Mouse (Mus musculus) limb, embryonic 14.5 days (tissue): Measurements from ENCODE around the gene Wdhd1. TPM values are rescaled to one million over a fixed set of nuclear protein-coding genes. Genes with fewer than 3 reads are reported as not detected.

Experiments used
- ATAC-seq: fragments of 200-750 bp; cut with Nextera tagmentation; 2 replicates; pipeline ENCODE4 v1.8.0; 2017; ENCODE audit warnings: low read depth, moderate number of reproducible peaks, moderate TSS enrichment; ENCODE audit not compliant: low FRiP score
- DNase-seq: peaks from one replicate; pipeline ENCODE4 v3.0.0-alpha.2; 2015; ENCODE audit warnings: low spot score
- H3K27ac ChIP-seq: fragments of 300-500 bp; sonication (generic); replicated peaks from 2 replicates; pipeline ENCODE4 v1.5.1; 2014; ENCODE audit warnings: low read depth, mild to moderate bottlenecking, low read length, moderate library complexity, mixed read lengths
- H3K27me3 ChIP-seq: fragments of 300-500 bp; sonication (generic); 2 replicates; pipeline ENCODE4 v1.6.1; 2014; ENCODE audit warnings: low read length, mixed read lengths; ENCODE audit not compliant: control insufficient read depth, insufficient read depth
- H3K36me3 ChIP-seq: fragments of 300-500 bp; sonication (generic); 2 replicates; pipeline ENCODE4 v1.6.1; 2014; ENCODE audit warnings: mild to moderate bottlenecking, low read length, moderate library complexity, mixed read lengths; ENCODE audit not compliant: control insufficient read depth, insufficient read depth
- H3K4me1 ChIP-seq: fragments of 300-500 bp; sonication (generic); 2 replicates; pipeline ENCODE4 v1.6.1; 2014; ENCODE audit warnings: antibody characterized with exemption, low read length, mixed read lengths; ENCODE audit not compliant: control insufficient read depth, insufficient read depth
- H3K4me2 ChIP-seq: fragments of 300-500 bp; sonication (generic); replicated peaks from 2 replicates; pipeline ENCODE4 v1.6.1; 2014; ENCODE audit warnings: low read depth, mild to moderate bottlenecking, low read length, moderate library complexity; ENCODE audit not compliant: severe bottlenecking
- H3K4me3 ChIP-seq: fragments of 300-500 bp; sonication (generic); replicated peaks from 2 replicates; pipeline ENCODE4 v1.5.1; 2014; ENCODE audit warnings: low read length
- H3K9ac ChIP-seq: fragments of 300-500 bp; sonication (generic); 2 replicates; pipeline ENCODE4 v1.6.1; 2014; ENCODE audit warnings: mild to moderate bottlenecking, low read depth, low read length, moderate library complexity; ENCODE audit not compliant: severe bottlenecking
- H3K9me3 ChIP-seq: fragments of 300-500 bp; sonication (generic); 2 replicates; pipeline ENCODE4 v1.6.1; 2016; ENCODE audit warnings: low read length; ENCODE audit not compliant: control insufficient read depth
- POLR2A ChIP-seq: fragments of 200-500 bp; IDR thresholded peaks from 2 replicates; pipeline ENCODE4 v1.8.0; 2012; ENCODE audit warnings: inconsistent platforms, mild to moderate bottlenecking, moderate library complexity, borderline replicate concordance; ENCODE audit not compliant: insufficient read depth, insufficient read length; ENCODE audit errors: extremely low read depth
- WGBS: fragments of 180-500 bp; shearing (Covaris S2); extraction: QIAGEN DNeasy Blood & Tissue Kit; methylation state at CpG from one replicate; pipeline ENCODE4 v1.1.7; 2014; 5-methylcytosine and 5-hydroxymethylcytosine counted together
- polyA plus RNA-seq, 2 experiments: library from polyadenylated mRNA; depleted of rRNA in 1 of 2; stranded (reverse) in 1 of 2; unstranded in 1 of 2; fragments of >200 nt; fragmentation: Nextera tagmentation in 1 of 2; extraction: Ambion mirVana in 1 of 2; gene quantifications; 2 replicates each; pipeline versions ENCODE4 v1.2.1 to v1.2.3; 2012 to 2014

Gene Wdhd1
- polyA plus RNA-seq, 2 experiments = 22.9 to 29.6 TPM

GRCm38 (mm10) chr14:47221567-47221966 lies 55.1 kb downstream of the Wdhd1 start:
- H3K36me3 ChIP-seq = no peaks in the 10 kb centered on the region
- H3K4me2 ChIP-seq = no peak overlapping the region
- H3K27me3 ChIP-seq = no peaks in the 10 kb centered on the region
- H3K9me3 ChIP-seq = no peaks in the 10 kb centered on the region
- ATAC-seq (no peak), DNase-seq (no peak)
- no peak overlapping the region for H3K27ac ChIP-seq
- no peaks in the 10 kb centered on the region for H3K4me1 ChIP-seq
- WGBS = 86% methylated on average over 11 of the region's 11 CpGs
- TF ChIP-seq POLR2A = no peak
- H3K4me3 ChIP-seq = no peak overlapping the region
- no peak overlapping the region for H3K9ac ChIP-seq

DNA sequence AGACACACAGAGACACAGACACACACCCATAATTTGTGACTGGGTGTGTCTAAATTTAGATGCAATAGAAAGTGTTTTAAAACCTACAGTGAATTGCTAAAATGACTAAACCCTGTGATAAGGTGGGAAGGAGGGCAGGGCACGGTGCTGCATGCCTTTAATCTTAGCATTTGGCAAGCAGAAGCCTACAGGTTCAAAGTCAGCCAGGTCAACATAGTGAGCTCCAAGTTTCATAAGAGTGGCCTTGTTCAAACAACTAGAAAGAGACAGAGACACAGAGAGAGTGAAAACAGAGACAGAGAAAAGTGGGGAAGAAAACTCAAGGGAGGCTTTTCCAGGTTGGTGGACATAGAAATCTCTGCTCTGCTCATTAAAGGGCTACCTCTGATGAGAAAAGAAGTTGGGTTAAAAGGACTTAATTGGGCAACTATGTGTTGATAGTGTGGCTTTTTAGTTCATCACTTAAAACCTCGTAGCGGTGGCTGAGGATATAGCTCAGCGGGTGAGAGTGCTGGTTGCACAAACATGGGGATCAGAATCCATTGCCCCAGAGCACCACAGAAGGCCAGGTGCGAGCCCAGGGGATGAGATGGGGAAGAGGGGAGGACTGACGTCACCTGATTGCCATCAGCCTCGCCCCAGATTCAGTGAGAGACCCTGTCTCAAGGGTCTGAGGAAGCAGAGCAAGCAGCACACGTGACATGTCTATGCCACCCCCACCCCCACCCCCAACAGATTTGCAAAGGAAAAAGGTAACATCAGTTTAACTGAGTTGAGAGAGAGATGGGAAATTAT lies 56.2 kb downstream of the Wdhd1 start:
- Histone ChIP-seq H3K27ac (no peak overlapping the region), H3K4me3 (no peak overlapping the region), H3K36me3 (no peaks in the 10 kb centered on the region), H3K4me1 (no peaks in the 10 kb centered on the region), H3K27me3 (no peaks in the 10 kb centered on the region), H3K9ac (no peak overlapping the region), H3K9me3 (no peaks in the 10 kb centered on the region), H3K4me2 (no peak overlapping the region)
- TF ChIP-seq POLR2A = no peak
- ATAC-seq (no peak), DNase-seq (no peak)
- 82% methylated on average over 8 of the region's 8 CpGs for WGBS

DNA sequence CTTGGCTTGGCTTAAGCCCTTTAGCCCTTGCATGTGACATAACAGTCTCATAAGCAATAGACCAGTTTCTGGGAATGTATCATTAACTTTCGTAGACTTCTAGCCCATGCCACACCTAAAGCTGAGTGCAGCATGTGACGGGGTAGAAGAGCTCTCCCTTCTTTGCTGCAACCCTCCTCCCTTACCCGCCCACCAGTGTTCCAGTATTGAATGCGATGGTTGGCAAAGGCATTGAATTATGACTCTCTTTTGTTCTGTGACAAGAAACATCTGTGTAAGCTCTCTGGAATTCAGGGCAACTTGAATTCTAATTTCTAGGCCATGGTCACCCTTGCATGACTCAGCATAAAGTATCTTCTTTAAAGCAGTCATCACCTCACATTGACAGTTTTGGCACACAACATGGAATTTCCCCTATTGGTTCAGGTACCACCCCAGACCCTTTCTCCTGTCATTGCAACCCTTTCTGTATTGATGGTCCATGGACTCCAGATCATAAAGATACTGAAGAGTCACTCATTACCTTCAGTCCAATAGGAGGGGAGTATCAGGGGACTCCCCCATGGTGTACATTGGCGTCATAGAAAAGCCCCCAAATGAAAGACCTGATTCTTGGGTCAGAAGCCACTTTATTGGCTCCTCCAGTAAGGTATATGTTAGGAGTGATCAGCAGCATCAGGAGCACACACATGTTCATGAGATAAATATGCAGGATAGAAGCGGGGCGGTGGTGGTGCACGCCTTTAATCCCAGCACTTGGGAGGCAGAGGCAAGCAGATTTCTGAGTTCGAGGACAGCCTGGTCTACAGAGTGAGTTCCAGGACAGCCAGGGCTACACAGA lies 57.7 kb downstream of the Wdhd1 start:
- Histone ChIP-seq H3K9ac (no peak overlapping the region), H3K4me3 (no peak overlapping the region), H3K9me3 (no peaks in the 10 kb centered on the region), H3K27ac (no peak overlapping the region), H3K36me3 (no peaks in the 10 kb centered on the region), H3K27me3 (no peaks in the 10 kb centered on the region), H3K4me2 (no peak overlapping the region), H3K4me1 (no peaks in the 10 kb centered on the region)
- no peak for TF ChIP-seq POLR2A
- DNase-seq (no peak), ATAC-seq (no peak)
- 87% methylated on average over 9 of the region's 9 CpGs for WGBS

DNA sequence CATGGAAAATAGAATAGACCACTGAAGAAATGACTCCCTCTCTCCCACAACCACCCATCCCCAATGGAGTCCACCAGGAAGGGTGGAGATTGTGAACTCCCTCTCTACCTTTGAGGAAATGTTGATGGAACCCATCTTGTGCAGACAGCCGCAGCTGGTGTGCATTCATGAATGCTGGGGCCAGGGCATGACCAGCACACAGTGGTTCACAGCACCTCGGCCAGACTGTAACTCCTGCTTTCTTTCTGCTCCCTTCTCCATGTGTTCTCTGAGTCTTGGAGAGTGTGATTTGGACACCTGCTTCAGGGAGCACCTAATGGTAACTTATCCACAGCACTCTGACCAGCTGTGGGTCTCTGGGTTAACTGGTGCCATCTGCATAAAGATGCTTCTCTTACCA lies 60.1 kb downstream of the Wdhd1 start:
- no peak overlapping the region for H3K4me2 ChIP-seq
- H3K4me1 ChIP-seq = no peaks in the 10 kb centered on the region
- DNase-seq (no peak), ATAC-seq (no peak)
- no peak overlapping the region for H3K27ac ChIP-seq
- H3K27me3 ChIP-seq = no peaks in the 10 kb centered on the region
- H3K9ac ChIP-seq = no peak overlapping the region
- no peak overlapping the region for H3K4me3 ChIP-seq
- no peak for TF ChIP-seq POLR2A
- H3K9me3 ChIP-seq = no peaks in the 10 kb centered on the region
- H3K36me3 ChIP-seq = no peaks in the 10 kb centered on the region
- 86% methylated on average over 2 of the region's 2 CpGs for WGBS

DNA sequence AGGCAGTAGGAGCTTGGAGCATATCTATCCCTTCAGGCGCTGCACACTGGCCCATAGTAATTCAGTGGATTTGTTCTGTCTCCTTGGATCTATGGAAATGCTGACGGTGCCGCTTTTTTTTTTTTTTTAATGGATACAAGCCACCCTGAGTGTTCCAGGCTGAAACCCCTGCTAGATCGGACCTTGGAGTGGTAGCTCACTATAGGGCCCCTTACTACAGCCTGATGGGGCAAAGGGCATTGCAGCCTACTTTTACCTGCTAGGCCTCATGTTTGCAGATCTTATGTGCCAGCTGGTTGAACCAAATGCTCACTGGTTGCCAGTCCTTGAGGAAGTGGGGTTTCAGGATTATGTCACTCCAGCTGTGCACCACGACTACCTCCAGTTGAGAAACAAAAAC lies 62.3 kb downstream of the Wdhd1 start:
- WGBS = 81% methylated on average over 5 of the region's 5 CpGs
- Histone ChIP-seq H3K4me2 (no peak overlapping the region), H3K4me3 (no peak overlapping the region), H3K4me1 (no peaks in the 10 kb centered on the region), H3K9me3 (no peaks in the 10 kb centered on the region), H3K36me3 (no peaks in the 10 kb centered on the region), H3K27ac (no peak overlapping the region), H3K27me3 (no peaks in the 10 kb centered on the region), H3K9ac (no peak overlapping the region)
- DNase-seq = no peak
- no peak for TF ChIP-seq POLR2A
- ATAC-seq = no peak
